Mouse (Mus musculus) adipose tissue, adult 10 weeks (tissue): ENCODE measurements around the gene Vmn1r94. TPM values are rescaled to one million over a fixed set of nuclear protein-coding genes. Genes with fewer than 3 reads are reported as not detected.

ENCODE experiments used
- polyA plus RNA-seq: library from polyadenylated mRNA; stranded (reverse); fragments of 350-450 nt; fragmentation: Illumina TruSeq; extraction: RNeasy Lipid Tissue Mini Kit (QIAGEN cat#74804); gene quantifications from one replicate; pipeline ENCODE4 v1.2.3, GENCODE M21; 2014; ENCODE audit warnings: low read depth, low replicate concordance

Gene Vmn1r94
- not detected for polyA plus RNA-seq

GRCm38 (mm10) chr7:20168277-20168676, at the start of gene Vmn1r94:
Gene Vmn1r94 (minus strand): TSS chr7:20168377.

DNA sequence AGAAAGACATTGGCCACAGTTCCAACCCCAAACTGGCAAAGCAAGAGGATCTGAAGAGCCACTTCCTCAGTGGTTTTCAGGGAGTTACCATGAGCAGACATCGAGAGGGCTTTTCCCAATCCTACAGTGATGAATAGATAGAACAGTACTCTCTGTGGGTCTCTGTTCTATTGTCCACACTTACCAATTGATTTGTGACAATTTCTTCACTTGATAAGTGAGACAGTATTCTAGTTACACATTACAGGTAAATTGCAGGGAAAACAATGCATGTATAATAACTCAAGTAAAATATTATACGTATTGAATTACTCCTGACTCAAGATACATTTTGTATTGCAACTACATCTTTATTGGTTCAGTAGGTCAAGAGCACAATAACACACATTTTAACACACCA, 37.3 kb upstream of the Vmn1r94 start, which contains the start of gene Gm6164:
Gm6164 (minus strand) TSS at position 101 of the 400 bp plus-strand sequence.

DNA sequence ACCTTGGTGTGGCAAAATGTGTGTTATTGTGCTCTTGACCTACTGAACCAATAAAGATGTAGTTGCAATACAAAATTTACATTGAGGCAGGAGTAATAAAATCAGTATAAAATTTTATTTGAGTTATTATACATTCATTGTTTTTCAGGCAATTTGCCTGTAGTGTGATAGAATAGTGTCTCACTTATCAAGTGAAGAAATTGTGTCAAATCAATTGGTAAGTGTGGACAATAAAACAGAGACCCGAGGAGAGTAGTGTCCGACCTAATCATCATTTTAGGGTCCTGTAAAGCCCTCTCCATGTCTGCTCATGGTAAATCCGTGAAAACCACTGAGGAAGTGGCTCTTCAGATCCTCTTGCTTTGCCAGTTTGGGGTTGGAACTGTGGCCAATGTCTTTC, 25.2 kb upstream of the Vmn1r94 start, which contains the start of gene Vmn1r95:
Vmn1r95 (plus strand) TSS at position 301 of the 400 bp plus-strand sequence.

GRCm38 (mm10) chr7:20138988-20139387, 29.2 kb downstream of the Vmn1r94 start, which contains the start of gene Vmn1r93:
Gene Vmn1r93 (minus strand): TSS chr7:20139088.

GRCm38 (mm10) chr7:20122479-20122878, 45.7 kb downstream of the Vmn1r94 start, which contains the start of gene Gm16442:
Gene Gm16442 (minus strand): TSS chr7:20122579.

Other genes starting within 250 kb of the Vmn1r94 start
- gene Pvr, start 247.2 kb downstream of the Vmn1r94 start, polyA plus RNA-seq = 20.5 TPM
- gene Igsf23, start 217.6 kb downstream of the Vmn1r94 start, polyA plus RNA-seq = not detected
- 0.24 TPM for gene Ceacam20, start 203.0 kb downstream of the Vmn1r94 start, polyA plus RNA-seq
- gene Nlrp9b, start 176.9 kb downstream of the Vmn1r94 start, polyA plus RNA-seq = 2.6 TPM
- not detected for gene Vmn1r91, start 68.7 kb downstream of the Vmn1r94 start, polyA plus RNA-seq
- gene Gm16442, start 45.8 kb downstream of the Vmn1r94 start, polyA plus RNA-seq = not detected
- not detected for gene Vmn1r93, start 29.3 kb downstream of the Vmn1r94 start, polyA plus RNA-seq
- not detected for gene Vmn1r95, start 25.3 kb upstream of the Vmn1r94 start, polyA plus RNA-seq
- gene Gm6164, start 37.2 kb upstream of the Vmn1r94 start, polyA plus RNA-seq = not detected
- not detected for gene Gm4498, start 65.5 kb upstream of the Vmn1r94 start, polyA plus RNA-seq
- not detected for gene Gm5890, start 94.5 kb upstream of the Vmn1r94 start, polyA plus RNA-seq
- gene Gm4133, start 165.7 kb upstream of the Vmn1r94 start, polyA plus RNA-seq = not detected
- gene Gm5728, start 207.0 kb upstream of the Vmn1r94 start, polyA plus RNA-seq = not detected
- not detected for gene Vmn1r100, start 249.6 kb upstream of the Vmn1r94 start, polyA plus RNA-seq